Mouse (Mus musculus) forebrain, embryonic 11.5 days (tissue): ENCODE measurements around the gene Wwc1. TPM values are rescaled to one million over a fixed set of nuclear protein-coding genes. Genes with fewer than 3 reads are reported as not detected.

ENCODE experiments used
- ATAC-seq: fragments of 200-750 bp; cut with Nextera tagmentation; replicated peaks from 2 replicates; pipeline ENCODE4 v1.8.0; 2017; ENCODE audit warnings: moderate TSS enrichment; ENCODE audit not compliant: low FRiP score
- DNase-seq: peaks from one replicate; pipeline ENCODE4 v3.0.0-alpha.2; 2017; ENCODE audit warnings: low spot score
- H3K27ac ChIP-seq: fragments of 300-500 bp; sonication (generic); 2 replicates; pipeline ENCODE4 v1.5.1; 2014; ENCODE audit warnings: low read depth, low read length
- H3K27me3 ChIP-seq: fragments of 300-500 bp; sonication (generic); 2 replicates; pipeline ENCODE4 v1.6.1; 2014; ENCODE audit warnings: mild to moderate bottlenecking, low read length, mixed read lengths; ENCODE audit not compliant: control insufficient read depth, insufficient read depth
- H3K36me3 ChIP-seq: fragments of 300-500 bp; sonication (generic); 2 replicates; pipeline ENCODE4 v1.6.1; 2014; ENCODE audit warnings: mild to moderate bottlenecking, low read length, moderate library complexity, mixed read lengths; ENCODE audit not compliant: control insufficient read depth, insufficient read depth
- H3K4me1 ChIP-seq: fragments of 300-500 bp; sonication (generic); replicated peaks from 2 replicates; pipeline ENCODE4 v1.6.1; 2014; ENCODE audit warnings: low read length, mixed read lengths; ENCODE audit not compliant: control insufficient read depth, insufficient read depth
- H3K4me2 ChIP-seq: fragments of 300-500 bp; sonication (generic); 2 replicates; pipeline ENCODE4 v1.6.1; 2014; ENCODE audit warnings: low read depth, mild to moderate bottlenecking, low read length, moderate library complexity, mixed read lengths; ENCODE audit not compliant: severe bottlenecking
- H3K4me3 ChIP-seq: fragments of 300-500 bp; sonication (generic); 2 replicates; pipeline ENCODE4 v1.5.1; 2014; ENCODE audit warnings: low read depth, low read length
- H3K9ac ChIP-seq: fragments of 300-500 bp; sonication (generic); 2 replicates; pipeline ENCODE4 v1.6.1; 2014; ENCODE audit warnings: low read length
- H3K9me3 ChIP-seq: fragments of 300-500 bp; sonication (generic); 2 replicates; pipeline ENCODE4 v1.6.1; 2016; ENCODE audit warnings: low read length, mixed read lengths; ENCODE audit not compliant: control insufficient read depth
- WGBS: fragments of 180-500 bp; shearing (Covaris S2); extraction: QIAGEN DNeasy Blood & Tissue Kit; methylation state at CpG from one replicate; pipeline ENCODE4 v1.1.7; 2014; 5-methylcytosine and 5-hydroxymethylcytosine counted together
- polyA plus RNA-seq: library from polyadenylated mRNA; unstranded; fragments of >200 nt; fragmentation: Nextera tagmentation; extraction: Ambion mirVana; gene quantifications from 2 replicates; pipeline ENCODE4 v1.2.1, GENCODE M21; 2014

Wwc1 gene
- polyA plus RNA-seq, 1 experiment from 2014 or later, result 10.6 TPM

GRCm38 (mm10) chr11:35919856-35920503, 60.3 kb downstream of the Wwc1 start:
- Histone ChIP-seq H3K4me3 (no peak overlapping the region), H3K9me3 (no peaks in the 10 kb centered on the region), H3K27ac (no peak overlapping the region), H3K36me3 (no peaks in the 10 kb centered on the region), H3K27me3 (no peaks in the 10 kb centered on the region), H3K9ac (no peak overlapping the region; the same call in 1 of the 2 replicates), H3K4me1 (peaks cover 5% of the 10 kb centered on the region; the same call in 1 of the 2 replicates), H3K4me2 (no peak overlapping the region)
- DNase-seq (no peak), ATAC-seq (no peak)
- 77% methylated on average over 9 of the region's 9 CpGs for WGBS

DNA sequence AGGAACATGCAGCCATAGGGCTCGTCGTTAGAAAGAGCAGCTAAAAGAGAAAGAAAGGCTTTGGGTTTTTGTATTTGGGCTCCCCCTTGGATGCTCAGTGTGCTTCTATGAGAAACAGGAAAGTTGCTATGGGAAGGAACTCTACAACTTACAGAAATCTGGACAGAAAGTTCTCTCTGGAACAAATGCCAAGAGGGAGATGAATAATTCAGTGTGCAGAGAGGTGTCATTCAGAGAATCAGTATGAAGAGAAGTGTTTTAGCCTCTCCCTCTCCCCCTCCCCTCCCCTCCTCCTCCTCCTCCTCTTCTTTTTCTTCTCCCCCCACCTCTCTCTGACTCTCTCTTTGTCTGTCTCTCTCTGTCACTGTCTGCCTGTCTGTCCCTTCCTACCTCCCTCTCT, 60.9 kb downstream of the Wwc1 start:
- Histone ChIP-seq H3K4me2 (no peak overlapping the region), H3K36me3 (no peaks in the 10 kb centered on the region), H3K27me3 (no peaks in the 10 kb centered on the region), H3K9ac (no peak overlapping the region), H3K9me3 (no peaks in the 10 kb centered on the region), H3K4me3 (no peak overlapping the region), H3K27ac (no peak overlapping the region), H3K4me1 (peaks cover 5% of the 10 kb centered on the region; the same call in 1 of the 2 replicates)
- WGBS, result 77% methylated on average over 2 of the region's 2 CpGs
- DNase-seq (no peak), ATAC-seq (no peak)

- DNase-seq (no peak), ATAC-seq (no peak)
- no peak overlapping the region for H3K9ac ChIP-seq
- no peaks in the 10 kb centered on the region for H3K36me3 ChIP-seq
- H3K4me1 ChIP-seq, result peaks cover 5% of the 10 kb centered on the region; the same call in 1 of the 2 replicates
- 91% methylated on average over 8 of the region's 8 CpGs for WGBS
- H3K9me3 ChIP-seq, result no peaks in the 10 kb centered on the region
- H3K27me3 ChIP-seq, result no peaks in the 10 kb centered on the region
- H3K4me2 ChIP-seq, result no peak overlapping the region
- H3K4me3 ChIP-seq, result no peak overlapping the region
- H3K27ac ChIP-seq, result no peak overlapping the region
Observed at GRCm38 (mm10) chr11:35916466-35917185, 63.7 kb downstream of the Wwc1 start.

- H3K27me3 ChIP-seq, result no peaks in the 10 kb centered on the region
- no peaks in the 10 kb centered on the region for H3K9me3 ChIP-seq
- 36% methylated on average over 8 of the region's 8 CpGs for WGBS
- no peak for DNase-seq
- no peak for ATAC-seq
- H3K4me1 ChIP-seq, result peaks cover 5% of the 10 kb centered on the region; the same call in 1 of the 2 replicates
- H3K4me3 ChIP-seq, result no peak overlapping the region
- no peak overlapping the region for H3K4me2 ChIP-seq
- no peak overlapping the region for H3K9ac ChIP-seq
- no peaks in the 10 kb centered on the region for H3K36me3 ChIP-seq
- H3K27ac ChIP-seq, result no peak overlapping the region
Observed at GRCm38 (mm10) chr11:35915546-35915945, 64.8 kb downstream of the Wwc1 start.

- WGBS, result 47% methylated on average over 6 of the region's 6 CpGs
- ATAC-seq (peak; percentile 92), DNase-seq (no peak)
- Histone ChIP-seq H3K27ac (no peak overlapping the region), H3K27me3 (no peaks in the 10 kb centered on the region), H3K4me3 (no peak overlapping the region), H3K36me3 (no peaks in the 10 kb centered on the region; the same call in 1 of the 2 replicates), H3K9me3 (no peaks in the 10 kb centered on the region), H3K4me2 (no peak overlapping the region), H3K9ac (no peak overlapping the region), H3K4me1 (peaks cover 5% of the 10 kb centered on the region; the same call in 1 of the 2 replicates)
Observed at GRCm38 (mm10) chr11:35913418-35914044, 66.8 kb downstream of the Wwc1 start.

- WGBS, result 92% methylated on average over 7 of the region's 7 CpGs
- no peak for ATAC-seq
Observed at GRCm38 (mm10) chr11:35904955-35905550, 75.3 kb downstream of the Wwc1 start.

GRCm38 (mm10) chr11:35903079-35903478, 77.2 kb downstream of the Wwc1 start:
- Histone ChIP-seq H3K4me1 (no peaks in the 10 kb centered on the region), H3K4me2 (no peak overlapping the region), H3K27ac (no peak overlapping the region), H3K9me3 (no peaks in the 10 kb centered on the region), H3K9ac (no peak overlapping the region), H3K27me3 (no peaks in the 10 kb centered on the region), H3K36me3 (no peaks in the 10 kb centered on the region), H3K4me3 (no peak overlapping the region)
- WGBS, result 95% methylated on average over 9 of the region's 9 CpGs
- ATAC-seq (no peak), DNase-seq (no peak)

More at GRCm38 (mm10) chr11:35904955-35905550, 75.3 kb downstream of the Wwc1 start:
- Histone ChIP-seq H3K27ac (no peak overlapping the region), H3K9ac (no peak overlapping the region), H3K9me3 (no peaks in the 10 kb centered on the region), H3K4me1 (no peaks in the 10 kb centered on the region), H3K4me2 (no peak overlapping the region), H3K27me3 (no peaks in the 10 kb centered on the region), H3K4me3 (no peak overlapping the region), H3K36me3 (no peaks in the 10 kb centered on the region; the same call in 1 of the 2 replicates)
- no peak for DNase-seq

DNA sequence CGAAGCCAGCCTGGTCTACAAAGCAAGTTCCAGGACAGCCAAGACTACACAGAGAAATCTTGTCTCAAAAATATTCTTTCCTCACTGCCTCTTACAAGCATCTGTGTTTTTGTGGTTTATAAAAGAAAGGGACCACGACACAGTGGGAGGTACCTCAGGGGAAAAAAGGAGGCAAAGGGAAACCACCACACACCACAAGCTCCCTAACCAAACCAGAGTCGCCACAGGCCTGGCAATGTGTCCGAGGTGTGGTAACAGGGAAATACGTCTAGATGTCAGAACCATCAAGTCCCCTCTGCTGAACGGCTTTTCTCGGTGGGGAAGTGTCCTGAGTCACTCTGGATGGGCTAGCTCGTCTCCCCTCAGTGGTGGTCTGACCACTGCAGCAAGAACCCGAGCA, 80.4 kb downstream of the Wwc1 start:
- WGBS, result 73% methylated on average over 9 of the region's 9 CpGs
- Histone ChIP-seq H3K4me1 (no peaks in the 10 kb centered on the region), H3K36me3 (no peaks in the 10 kb centered on the region), H3K9me3 (no peaks in the 10 kb centered on the region), H3K27ac (no peak overlapping the region), H3K9ac (no peak overlapping the region), H3K4me2 (no peak overlapping the region), H3K27me3 (no peaks in the 10 kb centered on the region), H3K4me3 (no peak overlapping the region)
- ATAC-seq (no peak), DNase-seq (no peak)
